ENCODE assay signal across 23 mouse cellular contexts in genomic region chr8:79331571-79331970, GRCm38 (mm10).
"Had no signal": no experiment of that assay in that cellular context is flagged by ENCODE, and none has a peak within 500 bp of the region (broad histone marks: within the 10 kb centered on the region; RNA-seq: fewer than 3 reads in every experiment).

No protein-coding gene starts in this region.

- H3K4me1 ChIP-seq: hindbrain, embryonic 10.5 days; hindbrain, embryonic 12.5 days; hindbrain, embryonic 15.5 days; kidney, embryonic 15.5 days; limb, embryonic 15.5 days; liver, embryonic 12.5 days had no signal

- H3K4me2 ChIP-seq: heart, embryonic 12.5 days; hindbrain, embryonic 12.5 days; hindbrain, embryonic 15.5 days; kidney, embryonic 15.5 days; limb, embryonic 13.5 days; limb, embryonic 15.5 days; liver, embryonic 12.5 days had no signal

- H3K9me3 ChIP-seq: hindbrain, embryonic 15.5 days; kidney, embryonic 15.5 days; limb, embryonic 15.5 days; liver, embryonic 12.5 days had no signal

- ATAC-seq: hindbrain, postnatal 0 days; intestine, embryonic 16.5 days; liver, embryonic 12.5 days had no signal

- H3K36me3 ChIP-seq: hindbrain, embryonic 12.5 days; hindbrain, embryonic 15.5 days; kidney, embryonic 15.5 days; limb, embryonic 15.5 days; liver, embryonic 12.5 days had no signal

- H3K4me3 ChIP-seq: heart, adult 2 months; heart, embryonic 12.5 days; hindbrain, embryonic 10.5 days; hindbrain, embryonic 12.5 days; hindbrain, embryonic 15.5 days; kidney, embryonic 15.5 days; limb, embryonic 13.5 days; limb, embryonic 15.5 days; liver, embryonic 12.5 days had no signal

- H3K27me3 ChIP-seq: heart, embryonic 12.5 days; hindbrain, embryonic 12.5 days; hindbrain, embryonic 15.5 days; kidney, embryonic 15.5 days; limb, embryonic 13.5 days; limb, embryonic 15.5 days; liver, embryonic 12.5 days had no signal

- DNase-seq: gastrocnemius, postnatal 10 days; gastrocnemius, postnatal 25 days; heart, adult 2 months; kidney, adult 11 months; kidney, adult 2 months; kidney, adult 9 months; kidney, postnatal 14 days; kidney, postnatal 36 days; layer of hippocampus, adult 9-11 months; layer of hippocampus, postnatal 36 days; left cerebral cortex, postnatal 4 days had no signal

- H3K27ac ChIP-seq: heart, adult 2 months; hindbrain, embryonic 10.5 days; hindbrain, embryonic 12.5 days; hindbrain, embryonic 15.5 days; hindbrain, postnatal 0 days; kidney, embryonic 15.5 days; kidney, postnatal 0 days; limb, embryonic 13.5 days; limb, embryonic 15.5 days; liver, embryonic 12.5 days; liver, embryonic 14.5 days had no signal

- H3K9ac ChIP-seq: heart, embryonic 12.5 days; hindbrain, embryonic 12.5 days; hindbrain, embryonic 15.5 days; kidney, embryonic 15.5 days; limb, embryonic 13.5 days; limb, embryonic 15.5 days; liver, embryonic 12.5 days; liver, embryonic 14.5 days had no signal
